8 mouse cellular contexts compared by ENCODE assay signal in the genomic region with DNA sequence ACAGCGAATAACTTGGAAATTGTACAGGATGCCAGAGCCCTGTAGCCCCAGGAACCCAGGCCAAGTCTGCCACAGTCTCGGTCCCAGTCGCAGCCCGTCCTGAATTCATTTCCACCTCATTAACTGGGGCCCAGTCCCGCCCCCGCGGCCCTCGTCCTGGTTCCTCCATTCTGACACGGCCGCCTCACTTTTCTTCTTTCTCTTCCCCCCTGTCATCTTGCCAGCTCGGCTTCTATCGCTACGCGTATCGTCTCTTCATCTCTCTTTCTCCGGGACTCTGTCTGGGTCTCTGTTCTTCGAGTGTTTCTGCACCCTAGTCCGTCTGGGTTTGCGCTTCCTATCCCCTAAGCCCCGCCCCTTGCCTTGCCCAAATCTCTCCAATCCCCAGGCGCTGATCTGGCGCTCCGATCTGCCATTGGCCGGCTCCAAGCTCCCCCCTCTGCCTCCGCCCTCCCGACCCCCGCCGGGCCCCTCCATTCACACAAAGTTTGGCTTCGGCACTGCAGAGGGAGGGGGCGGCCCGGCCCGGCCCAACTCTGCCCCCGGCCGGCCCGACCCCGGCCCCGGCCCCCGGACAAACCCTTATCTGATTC. TPM values are rescaled to one million over a fixed set of nuclear protein-coding genes. Genes with fewer than 3 reads are reported as not detected.
DNase-seq lines count a peak whose midpoint lies in the region; ATAC-seq and TF ChIP-seq lines count a peak whose summit lies in the region.

Gene Kcnj10 (plus strand): TSS at position 482 of the 593 bp plus-strand sequence.

- H3K9me3 ChIP-seq in hindbrain, postnatal 0 days (ENCODE audit: low read length) = no peaks in the 10 kb centered on the region

- H3K36me3 ChIP-seq in hindbrain, postnatal 0 days (ENCODE audit: insufficient read depth, low read length) = no peaks in the 10 kb centered on the region
- no peaks in the 10 kb centered on the region for H3K36me3 ChIP-seq in macrophage (ENCODE audit: inconsistent target)

- peaks cover 6% of the 10 kb centered on the region; the same call in 1 of the 2 replicates for H3K27me3 ChIP-seq in hindbrain, postnatal 0 days (ENCODE audit: insufficient read depth, low read length)

- H3K4me3 ChIP-seq in gastrocnemius, adult 2 months = peak within 1 kb of the TSS; percentile 71
- peak within 1 kb of the TSS; percentile 37 for H3K4me3 ChIP-seq in hindbrain, postnatal 0 days (ENCODE audit: low read length)
- H3K4me3 ChIP-seq in macrophage (ENCODE audit: inconsistent target) = peak within 1 kb of the TSS; percentile 10; the same call in 1 of the 2 replicates

- peak within 1 kb of the TSS; percentile 46 for H3K9ac ChIP-seq in hindbrain, postnatal 0 days (replicated peaks; ENCODE audit: low read length)

- peak; percentile 92 for ATAC-seq in hindbrain, postnatal 0 days

- peak within 1 kb of the TSS; percentile 63 for H3K4me2 ChIP-seq in hindbrain, postnatal 0 days (ENCODE audit: low read depth, low read length)

- no peaks in the 10 kb centered on the region for H3K79me2 ChIP-seq in macrophage (ENCODE audit: inconsistent target)

- peak; percentile 88 for DNase-seq in adrenal gland, adult 2 months
- peak; percentile 73 to 81 for DNase-seq in cerebellum, postnatal 36 days
- peak; percentile 75 for DNase-seq in gastrocnemius, adult 2 months
- DNase-seq in hindbrain, postnatal 0 days (ENCODE audit: low spot score) = peak; percentile 92
- DNase-seq in left cerebral cortex, adult 8-10 months (ENCODE audit: low spot score in 2 of 2) = peak in 1 of 2 experiments; percentile 86
- peak; percentile 61 to 75 for DNase-seq in right cerebral cortex, adult 2 months (ENCODE audit: low spot score in 2 of 2)
- DNase-seq in adipocyte (ENCODE audit: low spot score) = no peak

- intact Hi-C loops in gastrocnemius, adult 2 months (cut with DNase I) = no loop called here

- WGBS in hindbrain, postnatal 0 days = under 1% methylated on average over 37 of the region's 38 CpGs
- 5% methylated on average over 21 of the region's 38 CpGs for WGBS in macrophage (ENCODE audit: missing documents)

- H3K4me1 ChIP-seq in hindbrain, postnatal 0 days (ENCODE audit: insufficient read depth, low read length) = peaks cover 8% of the 10 kb centered on the region

- no peak within 1 kb of the TSS for H3K27ac ChIP-seq in gastrocnemius, adult 2 months
- peak within 1 kb of the TSS; percentile 79 for H3K27ac ChIP-seq in hindbrain, postnatal 0 days
- no peak within 1 kb of the TSS for H3K27ac ChIP-seq in macrophage

- TF ChIP-seq CTCF in gastrocnemius, adult 2 months (IDR thresholded peaks at IDR 0.05) = no peak
- no peak for TF ChIP-seq CTCF in hindbrain, postnatal 0 days (IDR thresholded peaks at IDR 0.05; ENCODE audit: low read depth)

RNA-seq across cellular contexts. Expression of gene Kcnj10, which starts in this region (rescaled TPM):
- 1 to 10 TPM; 1.0 to 1.1 TPM for total RNA-seq in adrenal gland, adult 2 months (2021)
- polyA plus RNA-seq in adrenal gland, adult 2 months (2012; rRNA removed) = 0.99 and 1.1 TPM in 2 replicates
- total RNA-seq in gastrocnemius, adult 2 months (2021) = under 1 TPM in 1 of 2 experiments, not detected in 1; 0.06 TPM
- 8.6 and 10.0 TPM in 2 replicates for total RNA-seq in hindbrain, postnatal 0 days (2014; rRNA removed)
- 5.4 and 5.6 TPM in 2 replicates for polyA plus RNA-seq in hindbrain, postnatal 0 days (2015; fragmentation: Nextera tagmentation; extraction: Ambion mirVana)
- total RNA-seq in left cerebral cortex, adult 8-10 months (2022) = 100 to 1,000 TPM in 3 of 4 experiments, 10 to 100 TPM in 1; 98.2 to 130 (median 113) TPM
- total RNA-seq in macrophage (2018; cell fraction: chromatin; rRNA removed) = under 1 TPM in 3 of 26 experiments, not detected in 23; 0.10 to 0.13 (median 0.12) TPM
- total RNA-seq in macrophage (2018; cell fraction: cytosol; rRNA removed) = under 1 TPM; 0.08 to 0.67 (median 0.20) TPM
- total RNA-seq in macrophage (2018; cell fraction: nucleus; rRNA removed) = under 1 TPM in 22 of 26 experiments, not detected in 4; 0.11 to 0.51 (median 0.24) TPM
- 0.28 to 1.9 TPM (median 0.66 TPM) in 3 replicates for polyA plus RNA-seq in macrophage (2018)

Comparison
In these comparisons a context has a peak if more than half of its experiments do, and no peak if none do; other contexts are left out.
1. Peak in DNase-seq and H3K4me3 ChIP-seq in gastrocnemius, adult 2 months; RNA of the gene not detected or under 1 TPM.
2. H3K4me3 ChIP-seq: peak in every context shown above with its lines; median percentile 71 in gastrocnemius, adult 2 months; 37 in hindbrain, postnatal 0 days; 10 in macrophage.